Mouse (Mus musculus): Measurements from ENCODE around the gene Mrpl58. TPM values are rescaled to one million over a fixed set of nuclear protein-coding genes. Genes with fewer than 3 reads are reported as not detected.
"Not testable (repeated sequence)": the region's sequence is repeated elsewhere in the genome, so short reads cannot be mapped to it uniquely, and the experiment has no call there.

Mrpl58 gene
- polyA plus RNA-seq, 1 experiment from 2014 or later, result 248 TPM

GRCm38 (mm10) chr11:115383701-115384474 lies 19.7 kb upstream of the Mrpl58 start:
- Histone ChIP-seq H3K27ac (peak overlapping the region; percentile 81), H3K27me3 (no peaks in the 10 kb centered on the region), H3K4me2 (peak overlapping the region; percentile 72), H3K9me3 (replicated peaks) (no peaks in the 10 kb centered on the region), H3K9ac (peak overlapping the region; percentile 93), H3K36me3 (ENCODE audit: poor library complexity, severe bottlenecking) (peaks cover 5% of the 10 kb centered on the region; the same call in 1 of the 2 replicates), H3K4me3 (peak overlapping the region; percentile 68), H3K4me1 (peaks cover 41% of the 10 kb centered on the region)
- 32% methylated on average over 16 of the region's 16 CpGs for WGBS
- ATAC-seq, result 0 out of 2 replicates have a peak, but pooled peaks have one; percentile 11

GRCm38 (mm10) chr11:115384587-115384986 lies 19.0 kb upstream of the Mrpl58 start:
- H3K36me3 ChIP-seq (ENCODE audit: poor library complexity, severe bottlenecking), result peaks cover 5% of the 10 kb centered on the region; the same call in 1 of the 2 replicates
- H3K9ac ChIP-seq, result peak overlapping the region; percentile 27
- H3K4me2 ChIP-seq, result peak overlapping the region; percentile 72
- no peaks in the 10 kb centered on the region for H3K9me3 ChIP-seq (replicated peaks)
- no peak for ATAC-seq
- peaks cover 41% of the 10 kb centered on the region for H3K4me1 ChIP-seq
- WGBS, result 82% methylated on average over 5 of the region's 5 CpGs
- H3K27me3 ChIP-seq, result no peaks in the 10 kb centered on the region
- H3K4me3 ChIP-seq, result no peak overlapping the region
- H3K27ac ChIP-seq, result peak overlapping the region; percentile 81

- H3K27ac ChIP-seq; H3K4me3 ChIP-seq; ATAC-seq; H3K9ac ChIP-seq; H3K9me3 ChIP-seq (replicated peaks); H3K27me3 ChIP-seq; H3K4me2 ChIP-seq: not testable (repeated sequence)
- H3K4me1 ChIP-seq, result peaks cover 36% of the 10 kb centered on the region
- WGBS, result 94% methylated on average over 3 of the region's 3 CpGs
- peaks cover 27% of the 10 kb centered on the region for H3K36me3 ChIP-seq (ENCODE audit: poor library complexity, severe bottlenecking)
These were observed 16.7 kb upstream of the Mrpl58 start for GRCm38 (mm10) chr11:115386859-115387258.

- no peaks in the 10 kb centered on the region for H3K9me3 ChIP-seq (replicated peaks)
- H3K27me3 ChIP-seq, result no peaks in the 10 kb centered on the region
- peaks cover 72% of the 10 kb centered on the region for H3K36me3 ChIP-seq (ENCODE audit: poor library complexity, severe bottlenecking)
- no peak for ATAC-seq
- no peak overlapping the region for H3K9ac ChIP-seq
- WGBS, result 92% methylated on average over 7 of the region's 7 CpGs
- no peak overlapping the region for H3K4me2 ChIP-seq
- no peak overlapping the region for H3K4me3 ChIP-seq
- H3K27ac ChIP-seq, result no peak overlapping the region
- H3K4me1 ChIP-seq, result no peaks in the 10 kb centered on the region
These were observed 12.2 kb upstream of the Mrpl58 start for GRCm38 (mm10) chr11:115391358-115391757.

- Histone ChIP-seq H3K4me1 (no peaks in the 10 kb centered on the region), H3K36me3 (ENCODE audit: poor library complexity, severe bottlenecking) (peaks cover 71% of the 10 kb centered on the region), H3K9me3 (replicated peaks) (no peaks in the 10 kb centered on the region), H3K4me2 (no peak overlapping the region), H3K27me3 (no peaks in the 10 kb centered on the region), H3K27ac (no peak overlapping the region), H3K4me3 (no peak overlapping the region), H3K9ac (no peak overlapping the region)
- 71% methylated on average over 34 of the region's 34 CpGs for WGBS
- no peak for ATAC-seq
These were observed 9.7 kb upstream of the Mrpl58 start for GRCm38 (mm10) chr11:115393721-115394325.

GRCm38 (mm10) chr11:115398085-115398484 lies 5.5 kb upstream of the Mrpl58 start:
- Histone ChIP-seq H3K36me3 (ENCODE audit: poor library complexity, severe bottlenecking) (peaks cover 37% of the 10 kb centered on the region), H3K4me3 (no peak overlapping the region), H3K27ac (no peak overlapping the region), H3K27me3 (no peaks in the 10 kb centered on the region), H3K4me2 (no peak overlapping the region), H3K9me3 (replicated peaks) (no peaks in the 10 kb centered on the region), H3K9ac (no peak overlapping the region), H3K4me1 (peaks cover 7% of the 10 kb centered on the region)
- no peak for ATAC-seq
- 87% methylated on average over 7 of the region's 7 CpGs for WGBS

- no peak overlapping the region for H3K4me3 ChIP-seq
- H3K36me3 ChIP-seq (ENCODE audit: poor library complexity, severe bottlenecking), result peaks cover 17% of the 10 kb centered on the region
- WGBS, result 68% methylated on average over 3 of the region's 3 CpGs
- no peaks in the 10 kb centered on the region for H3K27me3 ChIP-seq
- no peak for ATAC-seq
- H3K9ac ChIP-seq, result no peak overlapping the region
- H3K9me3 ChIP-seq (replicated peaks), result no peaks in the 10 kb centered on the region
- no peak overlapping the region for H3K4me2 ChIP-seq
- peaks cover 19% of the 10 kb centered on the region for H3K4me1 ChIP-seq
- H3K27ac ChIP-seq, result peak overlapping the region; percentile 49; the same call in 1 of the 2 replicates
These were observed 3.4 kb upstream of the Mrpl58 start for GRCm38 (mm10) chr11:115400126-115400525.

GRCm38 (mm10) chr11:115400630-115401391 lies 2.7 kb upstream of the Mrpl58 start:
- H3K9ac ChIP-seq, result peak overlapping the region; percentile 22; the same call in 1 of the 2 replicates
- H3K36me3 ChIP-seq (ENCODE audit: poor library complexity, severe bottlenecking), result peaks cover 13% of the 10 kb centered on the region
- 46% methylated on average over 11 of the region's 11 CpGs for WGBS
- H3K4me3 ChIP-seq, result no peak overlapping the region
- ATAC-seq, result no peak
- H3K27ac ChIP-seq, result peak overlapping the region; percentile 49
- no peaks in the 10 kb centered on the region for H3K27me3 ChIP-seq
- peaks cover 26% of the 10 kb centered on the region for H3K4me1 ChIP-seq
- H3K4me2 ChIP-seq, result peak overlapping the region; percentile 4; the same call in 1 of the 2 replicates
- H3K9me3 ChIP-seq (replicated peaks), result no peaks in the 10 kb centered on the region

GRCm38 (mm10) chr11:115405723-115406122 lies 2.2 kb downstream of the Mrpl58 start:
- no peak for ATAC-seq
- H3K4me2 ChIP-seq, result no peak overlapping the region
- no peak overlapping the region for H3K4me3 ChIP-seq
- H3K27ac ChIP-seq, result no peak overlapping the region
- H3K36me3 ChIP-seq (ENCODE audit: poor library complexity, severe bottlenecking), result peaks cover 35% of the 10 kb centered on the region
- H3K9ac ChIP-seq, result no peak overlapping the region
- no peaks in the 10 kb centered on the region for H3K9me3 ChIP-seq (replicated peaks)
- H3K27me3 ChIP-seq, result no peaks in the 10 kb centered on the region
- peaks cover 58% of the 10 kb centered on the region for H3K4me1 ChIP-seq
- WGBS, result 94% methylated on average over 6 of the region's 6 CpGs

- Histone ChIP-seq H3K9me3 (replicated peaks) (no peaks in the 10 kb centered on the region), H3K27ac (no peak overlapping the region), H3K27me3 (no peaks in the 10 kb centered on the region), H3K4me1 (peaks cover 68% of the 10 kb centered on the region), H3K4me2 (no peak overlapping the region), H3K9ac (no peak overlapping the region), H3K4me3 (no peak overlapping the region), H3K36me3 (ENCODE audit: poor library complexity, severe bottlenecking) (peaks cover 42% of the 10 kb centered on the region)
- ATAC-seq, result no peak
- 94% methylated on average over 17 of the region's 17 CpGs for WGBS
These were observed 3.4 kb downstream of the Mrpl58 start for GRCm38 (mm10) chr11:115406858-115407401.

- peaks cover 73% of the 10 kb centered on the region for H3K4me1 ChIP-seq
These were observed 4.8 kb downstream of the Mrpl58 start for GRCm38 (mm10) chr11:115408266-115408920.

More at GRCm38 (mm10) chr11:115408266-115408920, 4.8 kb downstream of the Mrpl58 start:
- no peaks in the 10 kb centered on the region for H3K27me3 ChIP-seq
- peaks cover 42% of the 10 kb centered on the region for H3K36me3 ChIP-seq (ENCODE audit: poor library complexity, severe bottlenecking)
- peak overlapping the region; percentile 90 for H3K27ac ChIP-seq
- no peak overlapping the region for H3K4me3 ChIP-seq
- 0 out of 2 replicates have a peak overlapping the region, but pooled peaks have one; percentile 29 for H3K4me2 ChIP-seq
- H3K9me3 ChIP-seq (replicated peaks), result no peaks in the 10 kb centered on the region
- ATAC-seq, result no peak
- 61% methylated on average over 6 of the region's 6 CpGs for WGBS
- H3K9ac ChIP-seq, result 0 out of 2 replicates have a peak overlapping the region, but pooled peaks have one; percentile 54
